Mouse (Mus musculus) granulocyte monocyte progenitor cell, adult 5-6 weeks (primary cell): ENCODE results near the gene Stk10. TPM values are rescaled to one million over a fixed set of nuclear protein-coding genes. Genes with fewer than 3 reads are reported as not detected.
A peak's percentile ranks its signal among the peaks of the same experiment; 100 is the strongest.

Source experiments
- ATAC-seq: replicated peaks from 2 replicates; pipeline ENCODE4 v1.8.0; 2016; ENCODE audit warnings: mild to moderate bottlenecking, moderate TSS enrichment, inconsistent platforms; ENCODE audit not compliant: poor library complexity, severe bottlenecking
- total RNA-seq, 2 experiments: library from RNA; stranded (forward) in 1 of 2; stranded (reverse) in 1 of 2; fragments of 200-712, 200-1000 nt in 1 of 2; fragments of >200 nt in 1 of 2; fragmentation: Nextera tagmentation in 1 of 2; gene quantifications; 2 replicates each; pipeline ENCODE4 v1.2.3; 2014 to 2017

The Stk10 gene
- total RNA-seq, 2 experiments from 2014 or later, result 12.7 to 15.7 TPM

DNA sequence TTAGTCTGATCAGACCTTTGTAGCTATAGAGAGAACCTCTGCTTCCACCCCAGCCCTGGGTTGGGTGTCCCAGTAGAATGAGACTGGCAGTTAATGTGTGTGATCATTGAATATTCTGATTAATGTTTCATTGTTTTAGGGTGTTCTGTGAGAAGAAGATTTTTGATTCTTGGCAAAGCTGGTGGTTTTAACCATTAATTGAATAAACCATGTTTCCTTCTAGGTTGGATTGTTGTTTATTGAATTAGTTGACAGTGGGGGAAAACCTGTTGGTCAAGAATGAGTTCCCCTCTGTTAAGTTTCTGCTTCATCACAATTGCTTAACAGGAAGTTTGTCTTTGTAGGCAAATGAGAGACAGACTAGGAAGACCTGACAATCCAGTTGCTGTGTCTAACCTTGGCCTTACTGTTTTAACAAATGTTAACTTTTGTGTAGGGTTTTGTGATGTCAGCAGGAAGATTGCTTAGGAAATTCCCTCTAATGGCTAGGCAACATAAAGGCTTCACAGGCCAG is 117.2 kb downstream of the Stk10 start:
- ATAC-seq, result peak; percentile 61

DNA sequence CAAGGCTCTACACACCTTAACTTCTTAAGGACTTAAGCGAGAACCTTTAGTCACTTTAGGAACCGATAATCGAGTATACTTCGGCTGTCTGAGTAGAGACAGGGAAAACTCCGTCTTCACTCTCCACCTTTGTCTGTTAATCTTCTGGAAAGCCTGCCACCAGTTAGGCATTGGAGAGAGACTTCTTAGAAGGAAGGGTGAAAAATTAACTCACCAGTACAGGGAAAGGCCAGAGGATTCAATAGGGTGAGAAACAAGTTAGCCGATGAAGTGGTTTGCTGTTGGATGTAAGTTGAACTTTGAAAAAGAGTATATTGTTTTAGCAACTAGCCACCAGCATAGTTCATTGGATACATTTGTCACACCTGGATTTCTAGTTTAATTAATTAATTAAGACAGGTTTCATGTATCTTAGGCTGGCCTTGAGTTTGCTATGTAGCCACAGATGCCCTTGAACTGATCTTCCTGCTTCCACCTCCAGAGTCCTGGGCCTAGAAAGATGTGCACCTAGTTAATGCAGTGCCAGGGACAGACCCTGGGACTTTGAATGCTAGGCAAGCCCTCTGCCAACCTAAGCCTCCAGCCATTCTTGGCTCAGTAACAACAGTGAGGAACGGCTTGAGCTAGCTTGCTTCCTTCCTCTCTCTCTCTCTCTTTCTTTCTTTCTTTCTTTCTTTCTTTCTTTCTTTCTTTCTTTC is 117.9 kb downstream of the Stk10 start:
- ATAC-seq, result no peak

DNA sequence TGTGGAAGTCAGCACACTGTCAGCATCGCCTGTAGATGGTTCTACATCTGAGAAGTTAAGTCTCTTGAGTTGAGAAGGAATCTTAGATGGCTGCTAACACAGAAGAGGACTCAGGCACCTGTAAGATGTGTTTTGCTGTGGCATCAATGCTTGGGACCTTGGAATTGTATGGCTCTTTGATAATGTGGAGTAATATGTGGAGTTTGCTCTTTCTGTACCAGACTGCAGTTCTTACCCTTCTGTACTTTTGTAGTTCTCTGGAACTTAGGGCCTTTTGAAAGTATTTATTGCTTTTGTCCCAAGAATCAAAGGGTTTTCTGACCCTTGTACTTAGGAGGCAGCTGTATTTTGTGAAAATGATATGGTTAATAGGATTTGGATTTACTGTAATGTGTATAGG is 118.6 kb downstream of the Stk10 start:
- ATAC-seq, result no peak

DNA sequence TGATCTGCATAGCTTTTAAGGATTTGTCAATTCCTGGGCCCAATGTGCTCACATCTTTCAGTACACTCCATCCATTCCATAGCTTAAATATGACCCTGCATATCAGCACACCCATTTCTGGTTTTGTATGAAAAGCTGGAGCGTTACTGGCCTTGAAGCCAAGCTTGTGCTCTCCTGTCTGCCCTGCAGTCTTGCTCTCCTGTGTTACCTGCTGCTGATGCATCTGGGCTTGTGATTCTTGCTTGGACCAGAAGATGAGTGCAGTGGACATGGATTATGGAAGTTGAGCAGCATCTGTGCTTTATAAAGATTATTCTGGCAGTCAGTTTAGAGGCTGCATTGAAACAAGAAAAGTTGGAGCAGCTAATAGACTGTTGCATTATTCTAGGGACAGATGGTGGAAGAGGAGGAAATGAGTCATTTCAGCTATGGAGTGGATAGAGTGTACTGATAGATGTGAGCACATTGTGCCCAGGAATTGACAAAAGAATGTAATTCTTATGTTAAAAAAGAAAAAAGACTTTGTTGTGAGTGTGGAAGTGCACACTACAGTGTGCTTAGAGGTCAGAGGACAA is 129.1 kb downstream of the Stk10 start:
- peak; percentile 47 for ATAC-seq

DNA sequence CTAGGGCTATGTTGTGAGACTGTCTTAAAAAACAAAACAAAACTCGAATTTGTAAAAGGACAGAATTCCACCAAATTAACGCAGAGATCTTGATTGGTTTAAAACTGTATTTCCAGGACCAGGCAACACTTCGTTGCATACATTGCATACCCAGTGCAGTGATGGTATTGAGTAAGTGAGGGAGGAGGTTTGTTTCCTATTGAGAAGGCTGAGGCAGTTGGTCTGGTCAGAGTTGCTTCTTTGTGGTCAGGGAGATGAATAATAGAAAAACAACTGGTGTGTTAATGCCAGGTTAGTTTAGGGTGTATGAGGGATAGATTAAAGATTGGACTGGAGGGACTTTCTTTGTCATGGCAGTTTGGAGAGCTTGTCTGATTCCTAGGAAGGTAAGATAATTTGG is 132.5 kb downstream of the Stk10 start:
- peak; percentile 82 for ATAC-seq

DNA sequence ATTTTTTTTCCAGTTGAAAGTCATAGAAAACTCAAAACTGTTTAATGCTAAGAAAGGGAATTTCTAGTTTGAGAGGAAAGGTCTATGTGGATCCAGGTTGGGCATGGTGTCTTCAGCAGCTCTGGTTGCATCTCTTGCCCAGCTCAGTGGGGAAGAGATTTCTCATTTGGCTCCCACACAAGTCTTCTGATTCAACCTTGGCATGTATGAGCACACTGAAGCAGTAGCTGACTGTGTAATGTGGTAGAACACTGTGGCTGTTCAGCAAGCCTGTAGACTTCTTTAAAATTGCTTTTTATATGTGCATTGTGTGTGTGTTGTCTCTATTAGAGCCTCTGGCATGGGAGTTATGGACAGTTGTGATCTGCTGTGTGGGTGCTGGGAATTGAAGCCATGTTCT is 133.9 kb downstream of the Stk10 start:
- ATAC-seq, result no peak

DNA sequence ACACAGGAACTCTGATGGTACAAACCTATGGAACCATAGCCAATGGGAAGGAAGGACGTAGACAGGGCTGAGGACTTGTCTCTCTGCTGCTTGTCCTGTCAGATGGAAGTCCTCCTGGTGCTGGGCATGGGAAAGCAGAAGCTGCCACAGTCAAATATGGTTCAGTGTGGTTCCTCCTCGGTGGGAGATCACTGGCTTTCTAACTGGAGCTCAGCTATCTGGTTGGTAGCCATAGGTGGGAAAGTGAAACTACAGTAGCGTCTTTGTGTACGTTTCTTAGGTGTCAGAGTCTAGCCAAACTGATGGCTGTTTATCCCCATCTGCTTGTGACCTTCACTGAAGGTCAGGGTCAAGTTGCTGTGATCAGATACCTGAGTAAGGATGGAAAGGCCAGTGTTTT is 138.4 kb downstream of the Stk10 start:
- ATAC-seq, result peak; percentile 89

Other genes starting within 250 kb of the Stk10 start
- gene Hba-a1, start 249.8 kb upstream of the Stk10 start, total RNA-seq (2014; fragmentation: Nextera tagmentation), result 2.8 TPM in 1 of 2 replicates, not detected in the other
- gene Hba-a1, start 249.8 kb upstream of the Stk10 start, total RNA-seq (2017), result 0.46 and 0.52 TPM in 2 replicates
- not detected in 2 replicates for gene Hbq1b, start 246.3 kb upstream of the Stk10 start, total RNA-seq (2014; fragmentation: Nextera tagmentation)
- gene Hbq1b, start 246.3 kb upstream of the Stk10 start, total RNA-seq (2017), result not detected in 2 replicates
- 0.73 TPM in 1 of 2 replicates, not detected in the other for gene Hba-a2, start 236.8 kb upstream of the Stk10 start, total RNA-seq (2014; fragmentation: Nextera tagmentation)
- gene Hba-a2, start 236.8 kb upstream of the Stk10 start, total RNA-seq (2017), result 6.1 and 16.0 TPM in 2 replicates
- gene Hbq1a, start 233.2 kb upstream of the Stk10 start, total RNA-seq (2014; fragmentation: Nextera tagmentation), result not detected in 2 replicates
- gene Hbq1a, start 233.2 kb upstream of the Stk10 start, total RNA-seq (2017), result not detected in 2 replicates
- gene Sh3pxd2b, start 185.5 kb upstream of the Stk10 start, total RNA-seq (2014; fragmentation: Nextera tagmentation), result 10.1 and 13.5 TPM in 2 replicates
- gene Sh3pxd2b, start 185.5 kb upstream of the Stk10 start, total RNA-seq (2017), result 1.8 and 3.4 TPM in 2 replicates
- gene Ubtd2, start 77.9 kb upstream of the Stk10 start, total RNA-seq (2014; fragmentation: Nextera tagmentation), result 9.5 and 14.1 TPM in 2 replicates
- 3.6 and 7.3 TPM in 2 replicates for gene Ubtd2, start 77.9 kb upstream of the Stk10 start, total RNA-seq (2017)
- gene Efcab9, start 1.2 kb upstream of the Stk10 start, total RNA-seq (2014; fragmentation: Nextera tagmentation), result not detected in 2 replicates
- gene Efcab9, start 1.2 kb upstream of the Stk10 start, total RNA-seq (2017), result 1.2 TPM in 1 of 2 replicates, not detected in the other
- gene Fbxw11, start 109.4 kb downstream of the Stk10 start, total RNA-seq (2014; fragmentation: Nextera tagmentation), result 35.4 and 46.8 TPM in 2 replicates
- gene Fbxw11, start 109.4 kb downstream of the Stk10 start, total RNA-seq (2017), result 60.4 and 62.0 TPM in 2 replicates